Mouse (Mus musculus) spleen, postnatal 36 days (tissue): ENCODE measurements around the gene Mrpl40.

Experiments
- DNase-seq, 2 experiments: peaks; one replicate each; pipeline ENCODE4 v3.0.0; 2022; ENCODE audit warnings: low spot score in 2 of 2, mixed read lengths in 1 of 2

Mrpl40 gene

GRCm38 (mm10) chr16:18828630-18829029 is 48.0 kb downstream of the Mrpl40 start:
- no peak for DNase-seq

DNA sequence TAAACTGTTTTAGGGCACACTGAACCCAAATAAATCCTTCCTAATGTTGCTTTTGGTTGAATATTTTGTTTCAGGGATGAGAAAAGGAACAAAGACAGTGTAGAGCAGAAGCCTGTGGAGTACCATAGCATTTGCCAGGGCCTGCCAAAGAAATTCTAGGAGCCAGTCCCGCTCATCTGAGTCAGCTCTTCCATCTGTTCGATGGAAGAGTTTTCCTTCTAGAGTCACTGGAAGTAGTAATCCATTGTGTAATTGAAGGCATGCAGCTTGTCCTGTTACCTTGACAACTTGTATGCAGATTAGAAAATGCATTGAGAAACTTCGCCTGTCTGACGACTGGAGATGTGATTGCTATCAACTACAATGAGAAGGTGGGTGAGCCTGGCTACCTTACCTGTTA is 53.7 kb downstream of the Mrpl40 start:
- DNase-seq: no peak

DNA sequence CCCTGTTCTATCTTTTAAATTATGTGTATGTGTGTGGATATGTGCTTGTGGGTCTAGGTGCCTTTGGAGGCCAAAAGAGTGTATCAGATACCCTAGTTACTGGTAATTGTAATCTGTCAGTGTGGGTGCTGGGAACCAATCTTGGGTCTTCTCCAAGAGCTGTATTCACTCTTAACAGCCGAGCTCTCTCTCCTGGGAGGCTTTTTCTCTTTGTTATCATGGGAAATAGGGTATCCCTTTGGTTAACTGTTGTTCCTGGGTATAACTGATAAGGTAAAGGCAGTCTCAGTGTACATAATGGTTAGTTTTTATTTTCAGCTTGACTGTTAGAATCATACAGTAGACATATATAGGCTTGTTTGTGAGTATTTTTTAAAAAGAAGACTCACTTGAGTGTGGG is 54.3 kb downstream of the Mrpl40 start:
- DNase-seq: no peak
